Mouse (Mus musculus): ENCODE data around the gene Sdccag8.
A peak's percentile ranks its signal among the peaks of the same experiment; 100 is the strongest.
"Not testable (repeated sequence)": the region's sequence is repeated elsewhere in the genome, so short reads cannot be mapped to it uniquely, and the experiment has no call there.

Sdccag8 gene

GRCm38 (mm10) chr1:176877756-176878155 is 63.3 kb downstream of the Sdccag8 start:
- DNase-seq (ENCODE audit: low spot score) = peak; percentile 29

GRCm38 (mm10) chr1:176879005-176879404 is 64.5 kb downstream of the Sdccag8 start:
- DNase-seq (ENCODE audit: low spot score) = no peak

GRCm38 (mm10) chr1:176879614-176880013 is 65.2 kb downstream of the Sdccag8 start:
- no peak for DNase-seq (ENCODE audit: low spot score)

GRCm38 (mm10) chr1:176880101-176880500 is 65.6 kb downstream of the Sdccag8 start:
- DNase-seq (ENCODE audit: low spot score) = no peak

- DNase-seq (ENCODE audit: low spot score) = no peak
Observed at GRCm38 (mm10) chr1:176880943-176881342, 66.5 kb downstream of the Sdccag8 start.

GRCm38 (mm10) chr1:176885207-176885933 is 70.9 kb downstream of the Sdccag8 start:
- DNase-seq (ENCODE audit: low spot score) = no peak

- no peak for DNase-seq (ENCODE audit: low spot score)
Observed at GRCm38 (mm10) chr1:176886002-176886401, 71.5 kb downstream of the Sdccag8 start.

- no peak for DNase-seq (ENCODE audit: low spot score)
Observed at GRCm38 (mm10) chr1:176903741-176904140, 89.3 kb downstream of the Sdccag8 start.

- no peak for DNase-seq (ENCODE audit: low spot score)
Observed at GRCm38 (mm10) chr1:176915946-176916345, 101.5 kb downstream of the Sdccag8 start.

- no peak for DNase-seq (ENCODE audit: low spot score)
Observed at GRCm38 (mm10) chr1:176919486-176919885, 105.0 kb downstream of the Sdccag8 start.

- no peak for DNase-seq (ENCODE audit: low spot score)
Observed at GRCm38 (mm10) chr1:176922842-176923241, 108.4 kb downstream of the Sdccag8 start.

GRCm38 (mm10) chr1:176926009-176926408 is 111.5 kb downstream of the Sdccag8 start:
- DNase-seq (ENCODE audit: low spot score) = no peak

- DNase-seq (ENCODE audit: low spot score) = no peak
Observed at GRCm38 (mm10) chr1:176927312-176927711, 112.9 kb downstream of the Sdccag8 start.

GRCm38 (mm10) chr1:176929710-176930109 is 115.2 kb downstream of the Sdccag8 start:
- no peak for DNase-seq (ENCODE audit: low spot score)

GRCm38 (mm10) chr1:176930574-176930973 is 116.1 kb downstream of the Sdccag8 start:
- no peak for DNase-seq (ENCODE audit: low spot score)

- no peak for DNase-seq (ENCODE audit: low spot score)
Observed at GRCm38 (mm10) chr1:176930981-176931500, 116.6 kb downstream of the Sdccag8 start.

GRCm38 (mm10) chr1:176931511-176931910 is 117.1 kb downstream of the Sdccag8 start:
- DNase-seq (ENCODE audit: low spot score) = no peak

- no peak for DNase-seq (ENCODE audit: low spot score)
Observed at GRCm38 (mm10) chr1:176932320-176932950, 118.0 kb downstream of the Sdccag8 start.

- DNase-seq (ENCODE audit: low spot score) = no peak
Observed at GRCm38 (mm10) chr1:176933319-176933718, 118.9 kb downstream of the Sdccag8 start.

GRCm38 (mm10) chr1:176934043-176934762 is 119.7 kb downstream of the Sdccag8 start:
- DNase-seq (ENCODE audit: low spot score) = no peak

GRCm38 (mm10) chr1:176939901-176940341 is 125.5 kb downstream of the Sdccag8 start:
- no peak for DNase-seq (ENCODE audit: low spot score)

- DNase-seq (ENCODE audit: low spot score) = not testable (repeated sequence)
Observed at GRCm38 (mm10) chr1:176941286-176941990, 127.0 kb downstream of the Sdccag8 start.

Measured in T-cell, adult 2 months (primary cell).